Mouse (Mus musculus) yolk sac, embryonic 10.5 days (tissue): Measurements from ENCODE around the gene Ms4a4c.
"Not testable (repeated sequence)": the region's sequence is repeated elsewhere in the genome, so short reads cannot be mapped to it uniquely, and the experiment has no call there.

Experiments
- DNase-seq: peaks from one replicate; pipeline ENCODE4 v3.0.0-alpha.2; 2017; ENCODE audit warnings: low spot score

Ms4a4c gene

GRCm38 (mm10) chr19:11404527-11404926, at the start of gene Ms4a4c:
TSS of gene Ms4a4c (plus strand) at chr19:11404770.
- no peak for DNase-seq

- no peak for DNase-seq
Measured at GRCm38 (mm10) chr19:11355730-11356129, 48.8 kb upstream of the Ms4a4c start.

GRCm38 (mm10) chr19:11360106-11360505, 44.5 kb upstream of the Ms4a4c start:
- no peak for DNase-seq

GRCm38 (mm10) chr19:11362002-11362401, 42.6 kb upstream of the Ms4a4c start:
- no peak for DNase-seq

- no peak for DNase-seq
Measured at GRCm38 (mm10) chr19:11368310-11368709, 36.3 kb upstream of the Ms4a4c start.

GRCm38 (mm10) chr19:11371181-11371580, 33.4 kb upstream of the Ms4a4c start:
- DNase-seq = no peak

- DNase-seq = no peak
Measured at GRCm38 (mm10) chr19:11375273-11375672, 29.3 kb upstream of the Ms4a4c start, which contains the start of gene Ms4a4a. TSS of gene Ms4a4a (plus strand) at chr19:11375523.

- DNase-seq = no peak
Measured at GRCm38 (mm10) chr19:11376399-11376798, 28.2 kb upstream of the Ms4a4c start.

- DNase-seq = no peak
Measured at GRCm38 (mm10) chr19:11387109-11387508, 17.5 kb upstream of the Ms4a4c start.

- DNase-seq = no peak
Measured at GRCm38 (mm10) chr19:11387685-11388084, 16.9 kb upstream of the Ms4a4c start.

GRCm38 (mm10) chr19:11388949-11389348, 15.6 kb upstream of the Ms4a4c start:
- DNase-seq = no peak

GRCm38 (mm10) chr19:11395769-11396168, 8.8 kb upstream of the Ms4a4c start:
- no peak for DNase-seq

- DNase-seq = no peak
Measured at GRCm38 (mm10) chr19:11407428-11407827, 2.9 kb downstream of the Ms4a4c start.

GRCm38 (mm10) chr19:11408591-11408990, 4.0 kb downstream of the Ms4a4c start:
- DNase-seq = no peak

- no peak for DNase-seq
Measured at GRCm38 (mm10) chr19:11411640-11412039, 7.1 kb downstream of the Ms4a4c start.

GRCm38 (mm10) chr19:11414084-11414483, 9.5 kb downstream of the Ms4a4c start:
- DNase-seq = no peak

GRCm38 (mm10) chr19:11415581-11415980, 11.0 kb downstream of the Ms4a4c start:
- no peak for DNase-seq

GRCm38 (mm10) chr19:11418865-11419264, 14.3 kb downstream of the Ms4a4c start:
- DNase-seq = not testable (repeated sequence)

GRCm38 (mm10) chr19:11431209-11431608, 26.6 kb downstream of the Ms4a4c start:
- DNase-seq = not testable (repeated sequence)

- DNase-seq = no peak
Measured at GRCm38 (mm10) chr19:11435058-11435834, 30.7 kb downstream of the Ms4a4c start.

GRCm38 (mm10) chr19:11443338-11443737, 38.8 kb downstream of the Ms4a4c start, which contains the start of gene Ms4a4b:
TSS of gene Ms4a4b (plus strand) at chr19:11443553.
- DNase-seq = no peak

GRCm38 (mm10) chr19:11443964-11444363, 39.4 kb downstream of the Ms4a4c start:
- DNase-seq = no peak

- no peak for DNase-seq
Measured at GRCm38 (mm10) chr19:11447238-11447637, 42.7 kb downstream of the Ms4a4c start.

GRCm38 (mm10) chr19:11459041-11459440, 54.5 kb downstream of the Ms4a4c start:
- DNase-seq = not testable (repeated sequence)
